Mouse (Mus musculus) urinary bladder, postnatal 0 days (tissue): ENCODE results near the gene Lmf2. TPM values are rescaled to one million over a fixed set of nuclear protein-coding genes. Genes with fewer than 3 reads are reported as not detected.

Source experiments
- microRNA-seq: library from miRNA; unstranded; fragments of <30 nt; microRNA quantifications from one replicate; pipeline ENCODE4, GENCODE M21; 2016
- polyA plus RNA-seq: library from polyadenylated mRNA; unstranded; fragments of >200 nt; fragmentation: Nextera tagmentation; extraction: Ambion mirVana; gene quantifications from 2 replicates; pipeline ENCODE4 v1.2.1, GENCODE M21; 2015

Lmf2 gene
- 43.3 and 44.4 TPM in 2 replicates for polyA plus RNA-seq

DNA sequence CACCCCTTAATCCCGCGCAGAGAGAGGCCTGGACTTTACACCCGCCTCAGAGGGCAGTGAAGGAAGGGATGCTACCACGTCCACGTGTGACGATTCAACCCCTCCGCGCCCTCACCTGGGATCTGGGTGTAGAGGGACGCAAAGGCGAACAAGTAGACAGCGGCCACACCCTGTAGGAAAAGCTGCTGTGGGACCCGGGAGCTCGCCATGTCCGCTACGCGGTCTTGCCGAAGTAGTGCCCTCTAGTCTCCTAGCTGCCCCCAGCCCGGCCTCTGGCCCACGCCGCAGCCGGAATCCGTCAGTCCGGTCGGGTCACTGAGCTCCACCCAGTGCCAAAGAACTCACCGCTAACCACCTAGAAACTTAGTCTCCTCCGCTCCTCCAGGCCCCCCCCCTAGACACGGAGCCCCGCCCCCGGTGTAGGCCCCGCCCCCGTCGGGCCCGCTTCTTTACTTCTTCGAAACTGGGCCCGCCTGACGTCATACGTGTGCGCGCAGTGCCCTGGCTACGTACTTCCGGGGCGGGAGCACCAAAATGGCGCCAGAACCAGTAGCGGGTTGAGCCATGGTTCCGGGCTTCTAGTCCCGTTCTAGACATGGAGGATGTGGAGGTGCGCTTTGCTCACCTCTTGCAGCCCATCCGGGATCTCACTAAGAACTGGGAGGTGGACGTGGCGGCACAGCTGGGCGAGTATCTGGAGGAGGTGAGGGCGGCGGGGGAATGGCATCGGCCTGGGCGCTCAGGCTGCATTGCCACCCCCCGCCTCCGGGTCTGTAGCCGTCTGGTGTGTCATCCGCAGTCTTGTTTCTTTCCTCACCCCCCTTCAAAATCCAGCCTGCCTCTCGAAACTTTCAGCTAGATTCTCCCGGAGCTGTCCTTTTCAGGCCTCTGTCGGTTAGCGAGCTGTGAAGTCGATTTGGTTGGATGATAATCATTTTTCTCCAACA is at the start of gene Lmf2, which contains the start of gene Ncaph2:
Gene Lmf2, minus strand, starts transcription at position 419 of the 947 bp plus-strand sequence.
Gene Ncaph2, plus strand, starts transcription at position 479 of the 947 bp plus-strand sequence.

GRCm38 (mm10) chr15:89384617-89385016 is 29.2 kb upstream of the Lmf2 start, which contains the start of gene Klhdc7b:
Klhdc7b (plus strand) TSS chr15:89384917.

DNA sequence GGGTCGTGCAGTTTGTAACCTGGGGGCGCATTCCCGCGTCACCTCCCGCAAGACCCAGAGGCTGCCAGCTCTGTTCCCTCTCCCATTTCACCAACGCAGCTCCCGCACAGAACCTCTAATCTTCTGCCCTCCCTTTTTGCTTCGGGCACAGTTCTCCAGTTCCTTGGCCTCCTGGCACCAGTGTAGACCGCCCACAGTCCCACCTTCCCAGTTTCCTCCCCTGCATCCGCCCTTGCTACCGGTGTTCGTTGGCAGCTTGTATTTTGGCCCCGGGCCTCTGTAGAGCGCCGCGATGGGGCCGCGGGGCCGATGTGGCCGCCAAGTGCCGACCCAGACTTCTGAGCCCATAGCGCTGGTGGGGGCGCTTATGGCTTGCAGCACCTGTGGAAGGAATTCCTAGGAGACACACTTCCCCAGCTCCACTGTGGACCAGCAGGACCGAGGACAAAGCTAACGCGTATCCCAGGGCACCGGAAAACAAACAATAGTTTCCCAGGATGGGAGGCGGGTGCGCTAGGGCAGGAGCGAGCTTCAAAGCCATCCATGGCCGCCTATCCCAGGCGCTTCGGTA is 23.5 kb upstream of the Lmf2 start, which contains the start of gene Odf3b:
Gene Odf3b, minus strand, starts transcription at position 452 of the 571 bp plus-strand sequence.

DNA sequence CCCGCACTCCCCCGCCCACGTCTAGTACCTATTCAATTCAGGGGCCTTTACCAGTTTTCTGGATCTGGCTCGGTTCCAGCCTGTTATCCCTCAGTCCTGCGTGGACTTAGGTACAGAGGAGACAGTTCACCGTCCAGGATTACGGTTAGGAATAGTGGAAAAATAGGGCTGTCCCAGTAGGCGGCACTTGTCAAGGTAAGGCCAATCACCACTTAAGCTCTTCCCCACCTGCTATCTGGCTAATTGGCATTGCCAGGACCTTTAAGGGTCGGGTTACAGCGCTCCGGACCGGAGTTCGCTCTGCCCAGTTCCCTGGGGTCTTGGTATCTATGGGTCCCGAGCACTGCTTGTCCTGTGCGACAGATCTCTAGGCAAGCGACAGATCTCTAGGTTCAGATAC is 21.5 kb upstream of the Lmf2 start, which contains the start of gene Tymp:
Gene Tymp, minus strand, starts transcription at position 83 of the 400 bp plus-strand sequence.

DNA sequence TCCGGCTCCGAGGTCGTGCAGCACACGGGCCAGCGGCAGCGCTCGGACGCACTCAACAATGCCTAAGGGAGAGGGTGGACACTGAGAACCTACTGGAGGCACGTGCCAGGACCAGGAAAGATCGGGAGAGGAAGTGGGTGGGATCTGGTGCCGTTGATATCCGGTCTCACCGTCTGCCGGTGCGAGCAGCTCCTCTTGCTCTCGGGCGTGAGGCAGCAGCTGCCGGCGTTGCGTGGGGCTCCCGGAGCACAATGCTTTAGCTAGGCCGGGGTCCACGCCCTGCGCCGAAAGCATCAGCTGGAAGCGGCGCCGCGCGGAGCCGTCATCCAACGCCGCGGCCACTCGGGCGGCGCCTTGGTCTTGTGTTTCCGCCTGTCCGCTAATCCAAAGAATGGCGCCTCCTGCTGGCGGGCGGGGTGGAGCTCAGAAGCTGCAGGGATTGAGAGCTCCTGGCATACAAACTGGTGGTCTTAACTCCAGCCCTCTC is 18.3 kb upstream of the Lmf2 start, which contains the start of gene Sco2:
Gene Sco2, minus strand, starts transcription at position 85 of the 487 bp plus-strand sequence.

DNA sequence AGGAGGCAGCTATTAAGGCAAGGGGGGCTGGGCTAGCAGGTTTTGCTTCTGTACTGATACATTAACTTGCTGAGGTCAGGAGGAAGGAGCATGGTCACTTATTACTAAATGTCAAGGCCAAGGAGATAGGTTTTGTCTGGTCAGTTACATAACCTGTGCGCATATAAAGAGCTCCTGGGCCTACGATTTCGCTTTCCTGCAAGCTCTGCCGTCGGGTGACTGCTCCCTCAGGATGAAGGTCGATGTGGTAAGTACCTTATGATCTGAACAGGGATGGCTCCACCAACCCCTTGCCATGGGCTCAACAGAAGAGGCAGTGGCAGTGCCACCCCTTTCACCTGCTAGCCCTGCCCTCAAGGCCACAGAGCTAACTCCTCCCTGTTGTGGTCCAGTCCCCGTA is 21.2 kb downstream of the Lmf2 start, which contains the start of gene Miox:
Gene Miox, plus strand, starts transcription at position 128 of the 400 bp plus-strand sequence.

DNA sequence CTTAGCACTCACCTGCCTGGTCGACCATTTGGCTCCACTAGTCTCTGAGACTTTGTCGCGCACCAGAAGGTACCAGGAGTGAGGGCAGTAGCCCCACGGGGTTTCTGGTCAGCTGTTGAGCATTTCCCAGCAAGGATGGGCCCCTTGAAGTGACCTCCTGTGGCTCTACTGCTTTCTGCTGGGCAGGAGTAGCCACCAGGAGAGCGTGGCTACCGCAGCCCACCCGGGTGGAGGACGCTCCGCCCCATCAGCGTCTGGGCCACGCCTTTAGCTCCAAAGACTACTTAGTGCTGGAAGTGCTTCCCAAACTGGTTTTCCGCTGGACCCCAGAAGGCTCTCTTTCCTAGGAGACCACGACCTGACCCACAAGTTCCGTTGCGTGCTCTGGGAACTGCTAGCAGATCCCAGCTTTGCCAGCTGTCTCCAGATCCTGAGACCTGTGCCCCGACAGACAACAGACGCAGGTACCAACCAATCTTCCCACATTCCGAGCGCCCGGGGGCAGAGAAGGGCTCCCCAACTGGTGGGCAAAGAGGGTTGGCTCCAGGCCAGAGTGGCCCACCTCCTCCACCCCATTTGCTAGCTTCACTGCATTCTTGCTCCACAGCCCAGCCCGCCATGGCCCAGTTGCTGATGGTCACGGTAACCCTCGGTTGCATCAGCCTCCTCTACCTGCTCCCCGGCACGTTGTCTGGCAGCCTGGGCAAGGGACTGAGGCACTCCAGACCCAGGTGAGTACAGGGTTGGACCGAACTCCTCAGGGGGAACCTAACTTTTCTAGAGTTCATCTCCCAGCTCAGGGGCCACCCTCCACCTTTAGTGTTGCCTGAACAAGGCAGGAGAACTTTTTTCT is 32.6 kb downstream of the Lmf2 start, which contains the start of gene Adm2:
Gene Adm2, plus strand, starts transcription at position 51 of the 853 bp plus-strand sequence.

DNA sequence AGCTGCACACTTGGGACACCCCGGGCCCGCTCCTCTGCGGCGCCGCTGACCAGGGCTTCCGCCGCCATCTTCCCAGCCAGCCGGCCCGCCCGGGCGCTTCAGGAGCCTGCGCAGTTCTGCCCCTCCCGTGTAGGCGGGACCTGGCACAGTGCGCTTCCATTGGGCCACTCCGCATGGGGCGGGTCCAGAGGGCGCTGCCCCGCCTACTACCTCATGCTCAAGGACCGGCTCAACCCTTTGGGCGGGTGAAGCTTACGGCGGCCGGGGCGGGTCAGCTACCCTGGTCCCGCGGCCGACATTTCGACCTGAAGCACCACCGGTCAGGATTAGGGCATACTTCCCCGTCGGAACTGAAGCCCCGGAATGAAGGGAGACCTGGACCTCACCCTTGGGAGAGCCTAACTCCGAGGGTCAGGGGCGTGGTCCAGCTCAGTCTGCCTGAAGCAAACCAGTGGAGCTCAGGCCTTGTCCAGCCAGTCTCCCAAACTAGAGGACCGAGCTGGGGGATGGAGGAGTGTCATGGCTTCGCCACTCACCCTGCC is 40.2 kb downstream of the Lmf2 start, which contains the start of gene Sbf1:
Gene Sbf1, minus strand, starts transcription at position 122 of the 542 bp plus-strand sequence.

Small RNAs within 50 kb of the gene (microRNA-seq; reads per million reads assigned to microRNA genes)
- gene Mir6959, result not detected

Other genes with a start within 250 kb of the Lmf2 start
- 5.0 and 5.2 TPM in 2 replicates for gene Tubgcp6, start 232.5 kb downstream of the Lmf2 start, polyA plus RNA-seq
- gene Hdac10, start 227.0 kb downstream of the Lmf2 start, polyA plus RNA-seq, result 11.7 and 14.0 TPM in 2 replicates
- gene Mapk12, start 215.0 kb downstream of the Lmf2 start, polyA plus RNA-seq, result 6.3 and 6.7 TPM in 2 replicates
- 2.8 and 3.0 TPM in 2 replicates for gene Mapk11, start 206.0 kb downstream of the Lmf2 start, polyA plus RNA-seq
- 109 and 111 TPM in 2 replicates for gene Plxnb2, start 174.9 kb downstream of the Lmf2 start, polyA plus RNA-seq
- gene Dennd6b, start 159.2 kb downstream of the Lmf2 start, polyA plus RNA-seq, result 3.4 and 4.0 TPM in 2 replicates
- gene Ppp6r2, start 144.1 kb downstream of the Lmf2 start, polyA plus RNA-seq, result 16.6 and 18.9 TPM in 2 replicates
- 30.5 and 30.9 TPM in 2 replicates for gene Sbf1, start 40.3 kb downstream of the Lmf2 start, polyA plus RNA-seq
- 0.40 and 0.57 TPM in 2 replicates for gene Adm2, start 32.9 kb downstream of the Lmf2 start, polyA plus RNA-seq
- not detected in 2 replicates for gene Miox, start 21.3 kb downstream of the Lmf2 start, polyA plus RNA-seq
- gene Ncaph2, start 60 bp upstream of the Lmf2 start, polyA plus RNA-seq, result 87.6 and 102 TPM in 2 replicates
- 5.2 and 7.6 TPM in 2 replicates for gene Sco2, start 18.2 kb upstream of the Lmf2 start, polyA plus RNA-seq
- 1.5 and 1.9 TPM in 2 replicates for gene Tymp, start 21.4 kb upstream of the Lmf2 start, polyA plus RNA-seq
- 0.17 and 0.23 TPM in 2 replicates for gene Odf3b, start 23.6 kb upstream of the Lmf2 start, polyA plus RNA-seq
- not detected in 2 replicates for gene Klhdc7b, start 29.3 kb upstream of the Lmf2 start, polyA plus RNA-seq
- not detected in 2 replicates for gene Syce3, start 54.8 kb upstream of the Lmf2 start, polyA plus RNA-seq
- gene Cpt1b, start 70.2 kb upstream of the Lmf2 start, polyA plus RNA-seq, result 0.67 and 0.69 TPM in 2 replicates
- 2.0 and 2.6 TPM in 2 replicates for gene C730034F03Rik, start 73.9 kb upstream of the Lmf2 start, polyA plus RNA-seq
- 0.19 TPM in 1 of 2 replicates, not detected in the other for gene Gm44502, start 74.0 kb upstream of the Lmf2 start, polyA plus RNA-seq
- gene Chkb, start 74.2 kb upstream of the Lmf2 start, polyA plus RNA-seq, result 35.8 and 36.2 TPM in 2 replicates
- gene Mapk8ip2, start 98.3 kb upstream of the Lmf2 start, polyA plus RNA-seq, result 0.63 and 1.0 TPM in 2 replicates
- gene Arsa, start 121.8 kb upstream of the Lmf2 start, polyA plus RNA-seq, result 22.7 and 25.5 TPM in 2 replicates
- gene Shank3, start 144.0 kb upstream of the Lmf2 start, polyA plus RNA-seq, result 0.55 and 0.70 TPM in 2 replicates
- 0.10 and 0.11 TPM in 2 replicates for gene Acr, start 212.7 kb upstream of the Lmf2 start, polyA plus RNA-seq
- 16.4 and 19.0 TPM in 2 replicates for gene Rabl2, start 236.3 kb upstream of the Lmf2 start, polyA plus RNA-seq